Mouse (Mus musculus) E14TG2a.4 (cell line): Measurements from ENCODE around the gene Tbc1d4.

Source experiments
- CTCF ChIP-seq: conservative IDR thresholded peaks from 2 replicates; pipeline ENCODE4 v1.5.1; 2014; ENCODE audit warnings: low read length
- NANOG ChIP-seq: IDR thresholded peaks from 2 replicates; pipeline ENCODE4 v1.6.1; 2014; ENCODE audit warnings: borderline replicate concordance, low read length, mixed read lengths
- POU5F1 ChIP-seq: IDR thresholded peaks from 2 replicates; pipeline ENCODE4 v1.6.1; 2014; ENCODE audit warnings: low read length, borderline replicate concordance

- no peak for TF ChIP-seq CTCF
- no peak for TF ChIP-seq POU5F1
- no peak for TF ChIP-seq NANOG
Observed at GRCm38 (mm10) chr14:101540466-101540865, 68.5 kb downstream of the Tbc1d4 start.
